ENCODE assay signal across 9 mouse cellular contexts in the genomic region with DNA sequence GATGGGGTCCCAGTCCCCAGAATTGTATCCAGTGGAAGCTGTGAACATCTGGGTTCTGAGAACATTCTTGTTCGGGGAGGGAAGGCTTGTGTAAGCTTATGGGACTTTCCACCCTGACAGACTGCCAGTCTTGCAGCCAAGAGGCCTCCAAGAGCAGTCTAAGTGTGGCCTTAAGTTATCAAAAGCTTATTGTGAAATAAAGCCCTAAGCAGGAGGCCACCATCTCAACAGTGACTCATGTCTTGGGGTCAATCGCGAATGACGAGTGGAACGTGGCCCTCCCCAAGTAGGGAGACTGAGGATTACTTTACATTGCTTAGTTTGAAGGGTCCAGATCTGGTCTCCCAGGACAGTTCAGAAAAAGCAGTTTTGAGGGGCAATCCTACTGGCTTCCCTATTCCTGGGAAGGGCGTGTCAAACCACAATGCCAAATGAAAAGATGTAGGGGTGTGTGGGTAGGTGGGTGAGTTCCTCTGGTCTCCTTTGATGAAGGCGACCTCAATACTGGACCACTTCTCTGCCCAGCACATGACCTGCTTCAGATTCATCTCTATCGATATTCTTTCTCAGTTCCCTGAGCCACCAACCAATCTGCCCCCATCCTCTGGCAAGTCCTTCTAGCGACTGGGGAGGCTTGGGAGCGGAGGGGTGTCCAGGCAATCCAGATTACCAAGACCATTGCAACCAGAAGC. TPM values are rescaled to one million over a fixed set of nuclear protein-coding genes. Genes with fewer than 3 reads are reported as not detected.
DNase-seq lines count a peak whose midpoint lies in the region; ATAC-seq and TF ChIP-seq lines count a peak whose summit lies in the region.
"Had no signal": no experiment of that assay in that cellular context is flagged by ENCODE, and none has a peak within 500 bp of the region (broad histone marks: within the 10 kb centered on the region; RNA-seq: fewer than 3 reads in every experiment).

A gene (plus strand): TSS at position 635 of the 692 bp plus-strand sequence.

- H3K9ac ChIP-seq in intestine, embryonic 16.5 days (ENCODE audit: low read depth, low read length): peak within 1 kb of the TSS; percentile 65
- no peak within 1 kb of the TSS for H3K9ac ChIP-seq in lung, postnatal 0 days (replicated peaks; ENCODE audit: low read depth)

- H3K4me3 ChIP-seq in E14TG2a.4 (replicated peaks; ENCODE audit: low read length): peak within 1 kb of the TSS; percentile 81
- H3K4me3 ChIP-seq in intestine, embryonic 16.5 days (ENCODE audit: low read length): peak within 1 kb of the TSS; percentile 58
- H3K4me3 ChIP-seq in lung, postnatal 0 days (ENCODE audit: low read depth, low read length): peak within 1 kb of the TSS; percentile 33

- H3K4me1 ChIP-seq in E14TG2a.4 (replicated peaks; ENCODE audit: low read depth, low read length): peaks cover 25% of the 10 kb centered on the region
- H3K4me1 ChIP-seq in intestine, embryonic 16.5 days (ENCODE audit: control insufficient read depth, insufficient read depth, low read length): peaks cover 11% of the 10 kb centered on the region
- no peaks in the 10 kb centered on the region for H3K4me1 ChIP-seq in lung, postnatal 0 days (ENCODE audit: insufficient read depth, low read depth, low read length)

- no peak for TF ChIP-seq CTCF in E14TG2a.4 (conservative IDR thresholded peaks at IDR 0.05; ENCODE audit: low read length)
- no peak for TF ChIP-seq CTCF in lung, postnatal 0 days (IDR thresholded peaks at IDR 0.05)

- no peaks in the 10 kb centered on the region for H3K9me3 ChIP-seq in E14TG2a.4 (ENCODE audit: low read length)
- no peaks in the 10 kb centered on the region for H3K9me3 ChIP-seq in intestine, embryonic 16.5 days (ENCODE audit: control insufficient read depth, low read length)
- no peaks in the 10 kb centered on the region for H3K9me3 ChIP-seq in lung, postnatal 0 days (ENCODE audit: low read length)

- H3K27me3 ChIP-seq in E14TG2a.4 (ENCODE audit: insufficient read depth, low read length): peaks cover 47% of the 10 kb centered on the region
- H3K27me3 ChIP-seq in intestine, embryonic 16.5 days (replicated peaks; ENCODE audit: control insufficient read depth, insufficient read depth, low read length): peaks cover 11% of the 10 kb centered on the region; the same call in 1 of the 2 replicates
- H3K27me3 ChIP-seq in lung, postnatal 0 days (replicated peaks; ENCODE audit: insufficient read depth, low read length): 0 out of 2 replicates have a peak, but pooled peaks cover 5% of the 10 kb centered on the region

- peak; percentile 50 for TF ChIP-seq EP300 in lung, postnatal 0 days (IDR thresholded peaks at IDR 0.05)

- no peaks in the 10 kb centered on the region for H3K36me3 ChIP-seq in E14TG2a.4 (ENCODE audit: insufficient read depth, low read length)
- no peaks in the 10 kb centered on the region for H3K36me3 ChIP-seq in intestine, embryonic 16.5 days (ENCODE audit: control insufficient read depth, insufficient read depth, low read length)
- no peaks in the 10 kb centered on the region for H3K36me3 ChIP-seq in lung, postnatal 0 days (ENCODE audit: insufficient read depth, low read length)

- peak within 1 kb of the TSS; percentile 90 for H3K4me2 ChIP-seq in intestine, embryonic 16.5 days (ENCODE audit: low read depth, low read length)
- H3K4me2 ChIP-seq in lung, postnatal 0 days (replicated peaks; ENCODE audit: low read depth, low read length): peak within 1 kb of the TSS; percentile 65

- DNase-seq in adipocyte (ENCODE audit: low spot score): peak; percentile 81
- peak; percentile 21 to 31 for DNase-seq in gastrocnemius, postnatal 36 days
- DNase-seq in lung, postnatal 0 days (ENCODE audit: low spot score): peak; percentile 84
- no peak for DNase-seq in ovary, postnatal 14 days (ENCODE audit: low spot score)
- no peak for DNase-seq in spleen, adult 12 weeks (ENCODE audit: low spot score)
- no peak for DNase-seq in right cerebral cortex, adult 18-20 months

- WGBS in intestine, embryonic 16.5 days: 40% methylated on average over 10 of the region's 10 CpGs
- 30% methylated on average over 10 of the region's 10 CpGs for WGBS in lung, postnatal 0 days

- H3K27ac ChIP-seq in intestine, embryonic 16.5 days (ENCODE audit: low read length): 0 out of 2 replicates have a peak within 1 kb of the TSS, but pooled peaks have one; percentile 18
- H3K27ac ChIP-seq in lung, postnatal 0 days (ENCODE audit: low read length): no peak within 1 kb of the TSS

- intact Hi-C loops in gastrocnemius, postnatal 36 days (cut with DNase I): no loop called here

- peak; percentile 15; the same call in 1 of the 2 replicates for ATAC-seq in intestine, embryonic 16.5 days
- ATAC-seq in lung, postnatal 0 days: peak; percentile 89

RNA-seq across cellular contexts. Expression of the gene that starts here (rescaled TPM):
- 1 to 10 TPM; 2.6 to 5.7 TPM for total RNA-seq in gastrocnemius, postnatal 36 days (2021)
- 9.3 and 11.6 TPM in 2 replicates for polyA plus RNA-seq in intestine, embryonic 16.5 days (2015; fragmentation: Nextera tagmentation; extraction: Ambion mirVana)
- polyA plus RNA-seq in lung, postnatal 0 days (2015; fragmentation: Nextera tagmentation; extraction: Ambion mirVana): 3.1 and 4.0 TPM in 2 replicates
- total RNA-seq: common myeloid progenitor, adult 5-6 weeks had no signal

Comparison
In these comparisons a context has a peak if more than half of its experiments do, and no peak if none do; other contexts are left out.
1. DNase-seq: peak in adipocyte (single experiment), gastrocnemius, postnatal 36 days (2 of 2) and lung, postnatal 0 days (single experiment); none in ovary, postnatal 14 days (single experiment), spleen, adult 12 weeks (single experiment) and right cerebral cortex, adult 18-20 months (single experiment).
2. Peak in every context shown above with its lines, with median percentiles within 50 percentile points of each other: H3K4me3 ChIP-seq.